Mouse (Mus musculus): ENCODE data around the gene Galnt14. TPM values are rescaled to one million over a fixed set of nuclear protein-coding genes. Genes with fewer than 3 reads are reported as not detected.

Gene Galnt14
- polyA plus RNA-seq (2012) = not detected in 2 replicates

- Histone ChIP-seq H3K4me1 (ENCODE audit: control insufficient read depth) (no peaks in the 10 kb centered on the region), H3K4me3 (replicated peaks) (no peak within 1 kb of the TSS), H3K9me3 (ENCODE audit: control insufficient read depth, low read length) (no peaks in the 10 kb centered on the region), H3K27me3 (ENCODE audit: control insufficient read depth) (peaks cover 43% of the 10 kb centered on the region), H3K36me3 (ENCODE audit: control insufficient read depth) (no peaks in the 10 kb centered on the region)
- no peak for TF ChIP-seq TAL1 (IDR thresholded peaks at IDR 0.05; ENCODE audit: low read length)
- TF ChIP-seq GATA1 (IDR thresholded peaks at IDR 0.05; ENCODE audit: low read length) = no peak
These were observed at the start of gene Galnt14 for GRCm38 (mm10) chr17:73710042-73710911. Gene Galnt14, minus strand, starts transcription at chr17:73710453.

GRCm38 (mm10) chr17:73743681-73744311 is 33.5 kb upstream of the Galnt14 start:
- Histone ChIP-seq H3K36me3 (ENCODE audit: control insufficient read depth) (no peaks in the 10 kb centered on the region), H3K9me3 (ENCODE audit: control insufficient read depth, low read length) (no peaks in the 10 kb centered on the region), H3K4me1 (ENCODE audit: control insufficient read depth) (no peaks in the 10 kb centered on the region), H3K27me3 (ENCODE audit: control insufficient read depth) (no peaks in the 10 kb centered on the region), H3K4me3 (replicated peaks) (no peak overlapping the region)
- TF ChIP-seq TAL1 (IDR thresholded peaks at IDR 0.05; ENCODE audit: low read length) (no peak), GATA1 (IDR thresholded peaks at IDR 0.05; ENCODE audit: low read length) (no peak)

- Histone ChIP-seq H3K27me3 (ENCODE audit: control insufficient read depth) (no peaks in the 10 kb centered on the region), H3K9me3 (ENCODE audit: control insufficient read depth, low read length) (no peaks in the 10 kb centered on the region), H3K4me1 (ENCODE audit: control insufficient read depth) (no peaks in the 10 kb centered on the region), H3K36me3 (ENCODE audit: control insufficient read depth) (no peaks in the 10 kb centered on the region), H3K4me3 (replicated peaks) (no peak overlapping the region)
- no peak for TF ChIP-seq GATA1 (IDR thresholded peaks at IDR 0.05; ENCODE audit: low read length)
- no peak for TF ChIP-seq TAL1 (IDR thresholded peaks at IDR 0.05; ENCODE audit: low read length)
These were observed 13.8 kb upstream of the Galnt14 start for GRCm38 (mm10) chr17:73723885-73724682.

GRCm38 (mm10) chr17:73719021-73719748 is 8.9 kb upstream of the Galnt14 start:
- Histone ChIP-seq H3K4me3 (replicated peaks) (no peak overlapping the region), H3K4me1 (ENCODE audit: control insufficient read depth) (no peaks in the 10 kb centered on the region), H3K27me3 (ENCODE audit: control insufficient read depth) (no peaks in the 10 kb centered on the region), H3K36me3 (ENCODE audit: control insufficient read depth) (no peaks in the 10 kb centered on the region), H3K9me3 (ENCODE audit: control insufficient read depth, low read length) (no peaks in the 10 kb centered on the region)
- TF ChIP-seq TAL1 (IDR thresholded peaks at IDR 0.05; ENCODE audit: low read length) = no peak
- TF ChIP-seq GATA1 (IDR thresholded peaks at IDR 0.05; ENCODE audit: low read length) = no peak

GRCm38 (mm10) chr17:73716684-73717083 is 6.4 kb upstream of the Galnt14 start:
- Histone ChIP-seq H3K4me3 (replicated peaks) (no peak overlapping the region), H3K27me3 (ENCODE audit: control insufficient read depth) (peaks cover 8% of the 10 kb centered on the region), H3K9me3 (ENCODE audit: control insufficient read depth, low read length) (no peaks in the 10 kb centered on the region), H3K36me3 (ENCODE audit: control insufficient read depth) (no peaks in the 10 kb centered on the region), H3K4me1 (ENCODE audit: control insufficient read depth) (no peaks in the 10 kb centered on the region)
- TF ChIP-seq GATA1 (IDR thresholded peaks at IDR 0.05; ENCODE audit: low read length) (no peak), TAL1 (IDR thresholded peaks at IDR 0.05; ENCODE audit: low read length) (no peak)

- TF ChIP-seq TAL1 (IDR thresholded peaks at IDR 0.05; ENCODE audit: low read length) (no peak), GATA1 (IDR thresholded peaks at IDR 0.05; ENCODE audit: low read length) (no peak)
- H3K9me3 ChIP-seq (ENCODE audit: control insufficient read depth, low read length) = no peaks in the 10 kb centered on the region
- H3K4me3 ChIP-seq (replicated peaks) = no peak overlapping the region
- peaks cover 29% of the 10 kb centered on the region for H3K27me3 ChIP-seq (ENCODE audit: control insufficient read depth)
- no peaks in the 10 kb centered on the region for H3K4me1 ChIP-seq (ENCODE audit: control insufficient read depth)
- H3K36me3 ChIP-seq (ENCODE audit: control insufficient read depth) = no peaks in the 10 kb centered on the region
These were observed 4.4 kb upstream of the Galnt14 start for GRCm38 (mm10) chr17:73714440-73715221.

- H3K36me3 ChIP-seq (ENCODE audit: control insufficient read depth) = no peaks in the 10 kb centered on the region
- H3K4me3 ChIP-seq (replicated peaks) = no peak overlapping the region
- H3K27me3 ChIP-seq (ENCODE audit: control insufficient read depth) = peaks cover 40% of the 10 kb centered on the region
- H3K9me3 ChIP-seq (ENCODE audit: control insufficient read depth, low read length) = no peaks in the 10 kb centered on the region
- TF ChIP-seq GATA1 (IDR thresholded peaks at IDR 0.05; ENCODE audit: low read length) (no peak), TAL1 (IDR thresholded peaks at IDR 0.05; ENCODE audit: low read length) (no peak)
- H3K4me1 ChIP-seq (ENCODE audit: control insufficient read depth) = no peaks in the 10 kb centered on the region
These were observed 3.1 kb upstream of the Galnt14 start for GRCm38 (mm10) chr17:73713347-73713746.

GRCm38 (mm10) chr17:73711919-73712318 is 1.7 kb upstream of the Galnt14 start:
- no peak for TF ChIP-seq GATA1 (IDR thresholded peaks at IDR 0.05; ENCODE audit: low read length)
- Histone ChIP-seq H3K4me1 (ENCODE audit: control insufficient read depth) (no peaks in the 10 kb centered on the region), H3K36me3 (ENCODE audit: control insufficient read depth) (no peaks in the 10 kb centered on the region), H3K4me3 (replicated peaks) (no peak overlapping the region), H3K9me3 (ENCODE audit: control insufficient read depth, low read length) (no peaks in the 10 kb centered on the region), H3K27me3 (ENCODE audit: control insufficient read depth) (peaks cover 43% of the 10 kb centered on the region)
